Mouse (Mus musculus) urinary bladder, postnatal 14 days (tissue): ENCODE measurements around the gene Map2k1.
"Not testable (repeated sequence)": the region's sequence is repeated elsewhere in the genome, so short reads cannot be mapped to it uniquely, and the experiment has no call there.

Experiments
- DNase-seq: peaks from one replicate; pipeline ENCODE4 v3.0.0; 2021; ENCODE audit warnings: low spot score

Gene Map2k1

GRCm38 (mm10) chr9:64202866-64203265, 50.6 kb downstream of the Map2k1 start:
- DNase-seq = no peak

- no peak for DNase-seq
These were observed 51.1 kb downstream of the Map2k1 start for GRCm38 (mm10) chr9:64202331-64202730.

DNA sequence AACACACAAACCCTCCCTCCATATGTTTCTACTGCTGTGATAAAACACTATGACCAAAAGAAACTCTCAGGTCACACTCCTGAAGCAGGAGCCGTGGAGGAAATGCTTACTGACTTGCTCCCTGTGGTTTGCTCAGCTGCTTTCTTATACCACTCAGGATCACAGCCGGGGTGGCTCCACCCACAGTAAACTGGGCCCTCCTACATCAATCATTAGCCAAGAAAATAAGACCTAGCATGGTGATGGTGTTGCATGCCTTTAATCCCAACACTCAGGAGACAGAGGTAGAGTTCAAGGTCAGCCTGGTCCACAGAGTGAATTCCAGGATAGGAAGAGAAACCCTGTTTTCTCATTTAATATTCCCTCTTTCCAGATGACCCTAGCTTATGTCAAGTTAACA, 53.5 kb downstream of the Map2k1 start:
- no peak for DNase-seq

GRCm38 (mm10) chr9:64198763-64199418, 54.5 kb downstream of the Map2k1 start:
- not testable (repeated sequence) for DNase-seq

GRCm38 (mm10) chr9:64198068-64198762, 55.2 kb downstream of the Map2k1 start:
- DNase-seq = no peak

- DNase-seq = no peak
These were observed 55.9 kb downstream of the Map2k1 start for GRCm38 (mm10) chr9:64197524-64197923.

DNA sequence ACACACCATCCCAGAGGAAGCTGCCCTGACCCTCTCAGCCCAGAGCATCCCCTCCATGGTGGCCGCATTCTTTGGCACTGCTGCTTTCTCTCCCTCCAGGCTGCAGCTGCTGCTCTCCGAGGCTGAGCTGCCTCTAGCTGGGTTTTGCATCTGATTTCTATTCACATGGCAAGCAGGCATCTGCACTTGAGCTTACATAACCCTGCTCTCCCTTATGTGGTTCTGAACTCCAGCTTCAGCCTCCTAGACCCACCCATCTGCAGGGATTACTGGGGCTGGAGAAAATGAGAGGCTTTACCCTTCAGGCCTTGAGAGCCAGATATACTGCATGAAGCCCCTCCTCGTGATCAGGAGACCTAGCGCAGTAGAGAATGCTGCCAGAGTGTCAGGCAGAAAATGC, 57.9 kb downstream of the Map2k1 start:
- peak; percentile 11 for DNase-seq

DNA sequence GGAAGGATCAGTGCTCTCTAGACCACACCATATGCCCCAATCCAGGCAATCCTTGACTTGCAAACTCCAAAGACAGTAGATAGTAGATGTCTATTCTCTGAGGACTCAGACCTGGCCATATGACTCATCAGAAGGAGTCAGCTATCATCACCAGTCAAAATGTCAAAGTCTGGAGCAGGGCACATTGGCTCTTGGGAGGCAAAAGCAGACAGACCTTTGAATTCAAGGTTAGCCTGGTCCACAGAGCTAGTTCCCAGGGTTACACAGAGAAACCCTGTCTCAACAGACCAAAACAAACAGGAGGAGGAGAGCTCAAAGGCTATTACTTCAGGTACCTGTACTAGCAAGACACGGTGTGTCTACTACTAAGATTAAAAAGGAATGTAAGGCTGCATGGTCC, 59.6 kb downstream of the Map2k1 start:
- DNase-seq = no peak

DNA sequence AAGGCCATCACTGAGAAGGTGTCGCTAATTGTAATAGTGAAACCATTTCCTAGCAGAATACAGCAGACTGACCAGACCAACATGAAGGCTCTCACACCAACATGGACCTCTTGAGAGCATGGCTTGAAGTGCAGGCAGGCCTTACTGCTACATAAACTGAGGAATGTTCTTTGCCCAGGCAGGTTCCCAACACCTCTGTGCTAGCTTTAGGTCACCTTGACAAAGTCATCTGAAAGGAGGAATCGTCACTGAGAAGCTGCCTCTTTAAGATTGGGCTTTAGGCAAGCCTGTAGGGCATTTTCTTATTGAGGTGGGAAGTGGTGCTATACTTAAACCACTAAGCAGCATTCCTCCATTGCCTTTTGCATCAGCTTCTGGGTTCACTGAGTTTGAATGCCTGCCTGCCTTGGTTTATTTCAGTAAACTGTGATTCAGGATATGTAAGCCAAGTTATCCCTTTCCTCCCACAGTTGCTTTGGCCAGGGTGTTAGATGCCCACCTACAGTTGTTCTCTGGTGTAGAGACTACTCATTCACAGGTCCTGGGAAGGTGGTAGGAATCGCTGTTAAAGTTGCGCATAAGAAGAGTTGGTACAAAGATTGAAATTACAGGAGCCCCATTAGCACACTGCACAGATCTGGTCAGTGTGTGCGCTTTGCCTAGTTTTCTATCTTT, 69.1 kb downstream of the Map2k1 start:
- no peak for DNase-seq

GRCm38 (mm10) chr9:64183295-64183694, 70.1 kb downstream of the Map2k1 start:
- not testable (repeated sequence) for DNase-seq

DNA sequence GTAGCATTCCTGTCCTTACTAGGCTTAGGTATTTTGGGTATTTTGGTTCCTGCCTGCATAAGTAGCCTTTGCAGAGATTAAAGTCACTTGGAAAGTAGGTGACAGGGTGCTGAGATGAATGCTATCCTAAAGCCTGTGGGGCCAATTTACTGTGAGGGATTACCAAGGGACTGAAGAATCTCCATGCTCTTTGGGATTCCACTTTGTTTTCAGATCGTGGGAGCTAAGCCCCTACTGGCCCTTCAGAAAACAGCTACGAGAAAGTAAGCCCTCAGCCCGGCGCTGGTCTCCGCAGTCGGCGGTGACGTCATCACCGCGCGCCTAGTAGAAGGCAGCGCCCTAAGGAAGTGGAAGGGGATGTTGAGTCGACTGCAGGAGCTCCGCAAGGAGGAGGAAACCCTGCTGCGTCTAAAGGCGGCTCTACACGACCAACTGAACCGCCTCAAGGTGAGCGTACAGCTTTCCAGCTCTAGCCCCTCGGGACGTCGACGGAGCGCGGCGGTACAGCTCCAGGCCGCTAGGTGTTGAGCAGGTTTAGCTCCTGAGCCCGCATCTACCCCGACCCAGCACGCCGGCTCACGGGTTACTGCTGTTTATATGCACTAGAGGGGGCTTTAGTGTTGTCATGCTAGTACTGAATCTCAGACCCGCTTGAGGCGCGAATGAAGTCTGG, 74.3 kb downstream of the Map2k1 start, which contains the start of gene Snapc5:
Gene Snapc5, plus strand, starts transcription at position 301 of the 673 bp plus-strand sequence.
- peak; percentile 89 for DNase-seq

- no peak for DNase-seq
These were observed 74.8 kb downstream of the Map2k1 start for GRCm38 (mm10) chr9:64178610-64178973.

- DNase-seq = no peak
These were observed 78.1 kb downstream of the Map2k1 start for GRCm38 (mm10) chr9:64175378-64175777.

DNA sequence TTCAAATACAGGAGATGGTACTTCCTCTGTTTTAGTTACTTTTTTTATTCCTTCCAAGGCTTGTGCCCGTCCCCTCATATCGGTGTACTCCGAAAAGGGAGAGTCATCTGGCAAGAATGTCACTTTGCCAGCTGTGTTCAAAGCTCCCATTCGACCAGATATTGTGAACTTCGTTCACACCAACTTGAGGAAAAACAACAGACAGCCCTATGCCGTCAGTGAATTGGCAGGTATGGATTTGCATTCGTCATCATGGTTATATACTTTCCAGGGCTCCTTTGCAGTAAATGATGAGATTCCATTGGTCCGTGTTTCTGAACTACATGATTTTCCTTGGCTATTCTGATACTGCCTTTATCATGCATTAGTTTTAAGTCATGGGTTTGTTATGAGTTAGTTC, 78.7 kb downstream of the Map2k1 start:
- DNase-seq = no peak

DNA sequence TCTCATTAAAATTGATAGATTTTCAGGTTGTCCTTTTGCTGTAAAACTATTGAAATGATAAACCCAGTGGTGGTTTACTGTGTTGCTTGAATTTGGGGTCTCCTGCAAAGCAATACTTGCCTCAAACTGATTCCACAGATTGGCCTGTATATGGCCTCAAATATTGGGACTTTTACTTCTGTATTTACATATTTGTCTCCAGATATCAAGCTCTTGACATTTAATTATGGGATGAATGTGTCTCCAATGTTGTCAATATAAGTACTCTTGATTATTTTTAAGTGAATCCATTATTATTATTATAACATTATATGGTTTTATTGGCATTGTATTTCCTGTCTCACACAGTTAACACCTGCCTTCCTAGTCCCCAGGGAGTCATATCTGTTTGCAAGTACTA, 79.1 kb downstream of the Map2k1 start:
- DNase-seq = no peak

DNA sequence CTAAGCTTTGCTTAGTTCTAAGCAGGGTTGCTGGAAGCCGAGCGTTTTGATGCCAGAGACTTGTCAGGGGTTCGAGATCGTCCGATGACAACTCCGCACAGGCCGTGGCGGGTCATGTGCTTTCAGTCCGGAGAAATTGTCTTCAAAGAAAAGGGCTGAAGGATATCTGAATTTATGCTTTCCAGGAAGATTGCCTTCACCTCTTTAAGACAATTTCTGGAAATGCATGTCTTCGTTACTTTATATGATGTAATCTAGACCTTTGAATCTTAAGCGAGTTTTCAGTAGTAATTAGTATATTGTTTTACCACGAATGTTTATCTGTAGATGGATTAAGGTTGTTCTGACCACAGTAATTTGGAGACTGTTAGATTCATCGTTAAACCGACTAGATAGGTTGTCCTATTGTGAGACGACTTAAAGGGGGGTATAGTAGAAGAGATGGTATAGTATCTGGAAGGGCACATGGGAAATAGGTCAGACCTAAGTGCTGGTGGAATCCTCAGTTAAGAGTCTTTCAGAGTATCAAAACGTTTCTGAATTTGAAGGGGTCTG, 79.7 kb downstream of the Map2k1 start:
- no peak for DNase-seq

GRCm38 (mm10) chr9:64172816-64173665, 80.4 kb downstream of the Map2k1 start, which contains the start of the genes Zwilch and Rpl4:
TSS of gene Zwilch (minus strand) at chr9:64173104.
TSS of gene Rpl4 (plus strand) at chr9:64173375.
- peak; percentile 81 for DNase-seq

DNA sequence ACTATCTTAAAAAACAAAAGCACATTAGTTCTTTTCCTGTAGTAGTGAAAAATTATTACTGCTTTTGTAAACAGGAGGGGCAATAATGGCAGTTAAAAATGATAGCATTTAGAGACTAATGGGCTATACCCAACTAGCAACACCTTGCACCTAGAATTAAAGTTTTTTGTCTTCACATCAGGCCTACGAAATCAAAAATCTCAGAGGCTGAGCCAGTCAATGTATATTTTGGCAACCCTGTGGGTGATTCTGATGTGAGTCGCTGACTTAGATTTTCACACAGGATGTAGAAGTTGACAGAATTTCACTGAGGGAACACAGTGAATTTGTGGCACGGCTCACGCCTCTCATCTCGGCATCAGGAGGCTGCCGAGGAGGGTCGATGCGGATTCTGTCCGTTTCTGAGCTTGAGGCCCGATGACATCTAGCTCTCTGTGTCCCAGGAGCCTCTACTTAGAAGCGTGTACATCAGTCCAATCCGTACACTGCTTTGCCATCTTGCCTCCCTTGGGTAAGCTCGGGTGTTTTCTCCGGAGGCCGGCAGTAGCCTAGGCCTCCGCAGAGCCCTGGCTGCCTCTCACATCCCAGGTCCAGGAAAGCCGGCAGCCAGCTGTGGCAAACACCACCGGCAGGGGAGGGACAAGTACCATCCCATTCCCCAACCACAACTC, 81.2 kb downstream of the Map2k1 start:
- DNase-seq = no peak

DNA sequence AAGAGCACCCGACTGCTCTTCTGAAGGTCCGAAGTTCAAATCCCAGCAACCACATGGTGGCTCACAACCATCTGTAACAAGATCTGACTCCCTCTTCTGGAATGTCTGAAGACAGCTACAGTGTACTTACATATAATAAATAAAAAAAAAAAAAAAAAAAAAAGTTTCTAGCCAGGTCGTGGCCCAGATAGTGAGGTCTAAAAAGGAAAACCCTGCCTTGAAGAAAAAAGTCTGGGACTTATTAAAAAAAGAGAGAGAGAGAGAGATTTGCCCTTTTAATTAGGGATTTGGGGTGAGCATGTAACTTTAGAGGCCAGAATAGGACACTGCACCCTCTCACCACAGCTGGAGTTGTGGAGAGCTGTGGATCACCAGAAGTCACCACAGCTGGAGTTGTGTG, 83.5 kb downstream of the Map2k1 start:
- not testable (repeated sequence) for DNase-seq

- no peak for DNase-seq
These were observed 93.0 kb downstream of the Map2k1 start for GRCm38 (mm10) chr9:64160471-64160870.

DNA sequence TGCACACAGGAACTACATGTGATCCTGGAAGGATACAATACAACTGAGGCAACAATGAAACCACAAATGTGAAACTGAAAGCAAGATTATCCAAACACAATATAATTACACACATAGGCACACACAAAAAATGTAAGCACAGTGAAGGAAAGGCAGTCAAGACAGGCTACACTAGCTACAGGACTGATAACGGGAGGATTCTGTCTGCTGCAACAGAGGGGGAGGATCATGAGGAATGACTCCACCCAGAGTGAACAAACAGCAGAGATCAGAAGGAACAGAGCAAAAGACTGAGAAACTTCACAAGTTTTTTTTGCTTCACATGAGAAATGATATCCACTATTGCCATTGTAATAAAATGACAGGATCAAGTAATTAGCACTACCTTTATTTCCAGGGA, 96.8 kb downstream of the Map2k1 start:
- no peak for DNase-seq
